Mouse (Mus musculus) skeletal muscle tissue, adult 2 months (tissue): Measurements from ENCODE around the gene Hist1h4i.

Experiments
- DNase-seq: peaks from one replicate; pipeline ENCODE4 v3.0.0-alpha.2; 2012; ENCODE audit warnings: low read depth, low spot score

Hist1h4i gene

GRCm38 (mm10) chr13:22036986-22037385 is 4.2 kb downstream of the Hist1h4i start:
- no peak for DNase-seq

GRCm38 (mm10) chr13:22036149-22036956 is 4.8 kb downstream of the Hist1h4i start:
- DNase-seq: no peak

GRCm38 (mm10) chr13:22035267-22036148 is 5.7 kb downstream of the Hist1h4i start, which contains the start of the genes Hist1h2ah and Hist1h2bk:
Gene Hist1h2ah, minus strand, starts transcription at chr13:22035568.
Gene Hist1h2bk, plus strand, starts transcription at chr13:22035870.
- peak; percentile 85 for DNase-seq

- no peak for DNase-seq
These were observed 6.5 kb downstream of the Hist1h4i start for GRCm38 (mm10) chr13:22034443-22035266.

GRCm38 (mm10) chr13:22033741-22034442 is 7.3 kb downstream of the Hist1h4i start:
- no peak for DNase-seq

GRCm38 (mm10) chr13:22030493-22030892 is 10.7 kb downstream of the Hist1h4i start:
- no peak for DNase-seq

- no peak for DNase-seq
These were observed 11.2 kb downstream of the Hist1h4i start for GRCm38 (mm10) chr13:22029928-22030327.

GRCm38 (mm10) chr13:22028673-22029460 is 12.3 kb downstream of the Hist1h4i start:
- peak; percentile 95 for DNase-seq

GRCm38 (mm10) chr13:22026058-22027031 is 14.8 kb downstream of the Hist1h4i start:
- DNase-seq: peak; percentile 75

GRCm38 (mm10) chr13:22022241-22022640 is 18.9 kb downstream of the Hist1h4i start:
- DNase-seq: peak; percentile 86

GRCm38 (mm10) chr13:22021581-22021980 is 19.6 kb downstream of the Hist1h4i start:
- no peak for DNase-seq

- DNase-seq: peak; percentile 42
These were observed 20.2 kb downstream of the Hist1h4i start for GRCm38 (mm10) chr13:22020901-22021339.

- no peak for DNase-seq
These were observed 21.0 kb downstream of the Hist1h4i start for GRCm38 (mm10) chr13:22019934-22020835.

- peak; percentile 85 for DNase-seq
These were observed 25.4 kb downstream of the Hist1h4i start for GRCm38 (mm10) chr13:22015479-22016450.

GRCm38 (mm10) chr13:22014411-22014845 is 26.7 kb downstream of the Hist1h4i start:
- DNase-seq: no peak

- no peak for DNase-seq
These were observed 27.4 kb downstream of the Hist1h4i start for GRCm38 (mm10) chr13:22013716-22014115.
